Mouse (Mus musculus): ENCODE measurements around the gene Dlx4.

GRCm38 (mm10) chr11:95095596-95095995 is 50.5 kb downstream of the Dlx4 start:
- no peak for TF ChIP-seq CTCF (conservative IDR thresholded peaks at IDR 0.05; ENCODE audit: insufficient read depth, insufficient read length, low read depth, low read length)
- TF ChIP-seq POLR2A (IDR thresholded peaks at IDR 0.05; ENCODE audit: low read depth, low read length) = no peak
